In genomic region chr8:22397811-22398141, GRCm38 (mm10) we compare ENCODE assay signal across 8 mouse cellular contexts. TPM values are rescaled to one million over a fixed set of nuclear protein-coding genes. Genes with fewer than 3 reads are reported as not detected.
DNase-seq lines count a peak whose midpoint lies in the region; ATAC-seq and TF ChIP-seq lines count a peak whose summit lies in the region.

No protein-coding gene starts in this region.

- H3K9ac ChIP-seq in hindbrain, embryonic 13.5 days: peak overlapping the region; percentile 85
- H3K9ac ChIP-seq in midbrain, embryonic 13.5 days (replicated peaks): peak overlapping the region; percentile 79

- ATAC-seq in hindbrain, embryonic 13.5 days (ENCODE audit: low FRiP score): no peak; the same call in 1 of the 2 replicates
- no peak for ATAC-seq in midbrain, embryonic 13.5 days

- under 1% methylated on average over 13 of the region's 13 CpGs for WGBS in kidney, adult 2 months
- under 1% methylated on average over 13 of the region's 13 CpGs for WGBS in hindbrain, embryonic 13.5 days
- whole genome bisulfite sequencing in midbrain, embryonic 13.5 days: under 1% methylated on average over 13 of the region's 13 CpGs

- no peak for TF ChIP-seq POLR2A in kidney, adult 2 months (IDR thresholded peaks at IDR 0.05; ENCODE audit: low read depth, low read length)

- peaks cover 15% of the 10 kb centered on the region; the same call in 1 of the 2 replicates for H3K4me1 ChIP-seq in kidney, adult 2 months (ENCODE audit: control insufficient read depth, insufficient read depth, low read length)
- peaks cover 12% of the 10 kb centered on the region for H3K4me1 ChIP-seq in hindbrain, embryonic 13.5 days (replicated peaks)
- H3K4me1 ChIP-seq in midbrain, embryonic 13.5 days (replicated peaks): peaks cover 11% of the 10 kb centered on the region

- DNase-seq in kidney, adult 2 months: no peak
- DNase-seq in kidney, adult 8-10 months: no peak
- peak; percentile 43 for DNase-seq in WW6 (ENCODE audit: low read depth, low spot score)
- DNase-seq in spleen, postnatal 4 days (ENCODE audit: low spot score in 2 of 2): no peak
- DNase-seq in left cerebral cortex, adult 11 months (ENCODE audit: low spot score): no peak
- no peak for DNase-seq in left cerebral cortex, adult 18-20 months (ENCODE audit: low spot score in 2 of 2)

- no peaks in the 10 kb centered on the region for H3K27me3 ChIP-seq in kidney, adult 2 months (replicated peaks; ENCODE audit: control insufficient read depth, insufficient read depth, low read length)
- H3K27me3 ChIP-seq in hindbrain, embryonic 13.5 days: peaks cover 3% of the 10 kb centered on the region; the same call in 1 of the 2 replicates
- no peaks in the 10 kb centered on the region for H3K27me3 ChIP-seq in midbrain, embryonic 13.5 days

- peak overlapping the region; percentile 51 for H3K27ac ChIP-seq in kidney, adult 2 months (ENCODE audit: insufficient read depth, low read depth, low read length)
- peak overlapping the region; percentile 88 for H3K27ac ChIP-seq in hindbrain, embryonic 13.5 days
- H3K27ac ChIP-seq in midbrain, embryonic 13.5 days: peak overlapping the region; percentile 67

- H3K9me3 ChIP-seq in hindbrain, embryonic 13.5 days: no peaks in the 10 kb centered on the region
- H3K9me3 ChIP-seq in midbrain, embryonic 13.5 days: no peaks in the 10 kb centered on the region

- no peak for TF ChIP-seq CTCF in kidney, adult 2 months (conservative IDR thresholded peaks at IDR 0.05; ENCODE audit: insufficient read depth, insufficient read length, low read depth, low read length)

- H3K4me3 ChIP-seq in kidney, adult 2 months (ENCODE audit: insufficient read depth, low read depth, low read length): peak overlapping the region; percentile 74
- H3K4me3 ChIP-seq in hindbrain, embryonic 13.5 days: peak overlapping the region; percentile 70
- H3K4me3 ChIP-seq in midbrain, embryonic 13.5 days (replicated peaks): peak overlapping the region; percentile 72

- no peaks in the 10 kb centered on the region; the same call in 1 of the 2 replicates for H3K36me3 ChIP-seq in kidney, adult 2 months (ENCODE audit: control insufficient read depth, insufficient read depth, low read length)
- 0 out of 2 replicates have a peak, but pooled peaks cover 3% of the 10 kb centered on the region for H3K36me3 ChIP-seq in hindbrain, embryonic 13.5 days
- no peaks in the 10 kb centered on the region for H3K36me3 ChIP-seq in midbrain, embryonic 13.5 days

- peak overlapping the region; percentile 80 for H3K4me2 ChIP-seq in hindbrain, embryonic 13.5 days
- peak overlapping the region; percentile 83 for H3K4me2 ChIP-seq in midbrain, embryonic 13.5 days (replicated peaks)

RNA-seq across cellular contexts. Expression of gene Slc25a15, which starts 0.6 kb away (rescaled TPM):
- 53.8 and 60.2 TPM in 2 replicates for polyA plus RNA-seq in kidney, adult 2 months (2012; rRNA removed)
- polyA plus RNA-seq in hindbrain, embryonic 13.5 days (2015; fragmentation: Nextera tagmentation; extraction: Ambion mirVana): 8.8 TPM in 2 replicates
- polyA plus RNA-seq in midbrain, embryonic 13.5 days (2015; fragmentation: Nextera tagmentation; extraction: Ambion mirVana): 8.3 and 8.5 TPM in 2 replicates
- 10 to 100 TPM; 11.1 to 12.6 TPM for total RNA-seq in left cerebral cortex, adult 18-20 months (2021)

RNA-seq across cellular contexts. Expression of gene Mrps31, which starts 13.4 kb away (rescaled TPM):
- 9.2 and 10.5 TPM in 2 replicates for polyA plus RNA-seq in kidney, adult 2 months (2012; rRNA removed)
- 33.8 and 34.2 TPM in 2 replicates for polyA plus RNA-seq in hindbrain, embryonic 13.5 days (2015; fragmentation: Nextera tagmentation; extraction: Ambion mirVana)
- 36.7 and 36.8 TPM in 2 replicates for polyA plus RNA-seq in midbrain, embryonic 13.5 days (2015; fragmentation: Nextera tagmentation; extraction: Ambion mirVana)
- total RNA-seq in left cerebral cortex, adult 18-20 months (2021): 10 to 100 TPM; 25.3 to 25.6 TPM
